Mouse (Mus musculus) spleen, adult 12 weeks (tissue): ENCODE results near the gene Myo1b.

Experiments used
- DNase-seq: peaks from one replicate; pipeline ENCODE4 v3.0.0; 2022; ENCODE audit warnings: low spot score

The Myo1b gene

GRCm38 (mm10) chr1:51719897-51720673, 195.8 kb downstream of the Myo1b start:
- no peak for DNase-seq

- no peak for DNase-seq
Observed at GRCm38 (mm10) chr1:51710831-51711230, 205.0 kb downstream of the Myo1b start.

GRCm38 (mm10) chr1:51706106-51706505, 209.8 kb downstream of the Myo1b start:
- no peak for DNase-seq

GRCm38 (mm10) chr1:51704610-51705009, 211.3 kb downstream of the Myo1b start:
- DNase-seq: no peak
